Mouse (Mus musculus) spleen, postnatal 36 days (tissue): ENCODE measurements around the gene Olfr318.
"Not testable (repeated sequence)": the region's sequence is repeated elsewhere in the genome, so short reads cannot be mapped to it uniquely, and the experiment has no call there.

ENCODE experiments used
- DNase-seq, 2 experiments: peaks; one replicate each; pipeline ENCODE4 v3.0.0; 2022; ENCODE audit warnings: low spot score in 2 of 2, mixed read lengths in 1 of 2

Olfr318 gene

DNA sequence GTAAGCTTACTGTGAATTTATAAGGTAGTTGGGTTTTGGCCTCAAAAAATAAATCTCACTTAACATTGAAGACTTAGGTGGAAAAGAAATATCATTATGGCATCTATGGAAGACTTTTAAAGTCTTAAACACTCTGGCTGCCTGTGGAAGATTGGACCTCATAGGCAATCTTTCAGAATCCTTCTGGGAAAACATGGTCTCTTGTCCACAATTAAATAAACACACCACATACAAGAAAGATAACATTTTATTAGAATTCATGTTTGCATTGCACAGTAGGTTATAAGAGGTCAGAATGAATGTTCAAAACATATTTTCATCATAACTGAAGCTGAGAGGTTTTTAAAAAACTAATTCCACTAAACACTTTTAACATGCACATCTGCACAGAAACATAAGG lies at the start of gene Olfr318:
Olfr318 (minus strand) TSS at position 101 of the 400 bp plus-strand sequence.
- DNase-seq: no peak

DNA sequence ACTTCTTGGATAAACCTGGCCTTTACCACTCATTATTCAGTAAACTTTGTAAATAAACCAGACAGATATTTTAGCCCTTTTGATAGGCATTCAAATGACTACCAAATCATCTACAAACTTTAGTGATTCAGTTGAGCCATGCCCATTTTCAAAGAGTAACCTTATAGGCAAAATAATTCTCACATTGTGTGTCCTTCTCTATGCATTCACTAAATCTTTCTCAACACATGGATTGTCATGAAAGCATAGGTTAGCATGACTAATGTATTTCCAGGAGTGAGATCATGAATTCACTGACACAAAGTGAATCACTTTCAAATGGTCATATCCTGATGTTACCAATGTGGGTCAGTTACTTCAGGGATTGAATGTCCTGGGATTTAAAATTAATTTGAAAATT lies 49.1 kb upstream of the Olfr318 start, which contains the start of gene Olfr315:
Olfr315 (plus strand) TSS at position 301 of the 400 bp plus-strand sequence.
- no peak for DNase-seq

DNA sequence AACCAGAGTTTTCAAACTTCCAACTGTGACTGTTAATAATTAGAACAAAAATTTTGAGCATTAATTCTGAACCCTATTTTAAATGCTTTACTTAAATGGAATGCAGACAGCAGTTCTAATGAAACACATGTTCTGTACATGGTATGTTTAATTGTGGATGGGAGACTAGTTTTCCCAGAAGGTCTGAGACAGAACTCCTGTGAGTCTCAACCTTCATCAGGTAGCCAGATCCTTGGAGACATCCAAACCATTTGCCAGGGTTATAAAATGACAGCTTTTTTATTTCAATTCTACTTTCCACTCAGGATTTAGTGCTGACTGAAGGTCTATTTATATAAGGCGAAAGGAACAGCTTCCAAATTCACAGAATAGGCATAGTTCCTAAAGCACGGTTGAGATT lies 28.6 kb upstream of the Olfr318 start, which contains the start of gene Olfr316:
Olfr316 (plus strand) TSS at position 301 of the 400 bp plus-strand sequence.
- no peak for DNase-seq

DNA sequence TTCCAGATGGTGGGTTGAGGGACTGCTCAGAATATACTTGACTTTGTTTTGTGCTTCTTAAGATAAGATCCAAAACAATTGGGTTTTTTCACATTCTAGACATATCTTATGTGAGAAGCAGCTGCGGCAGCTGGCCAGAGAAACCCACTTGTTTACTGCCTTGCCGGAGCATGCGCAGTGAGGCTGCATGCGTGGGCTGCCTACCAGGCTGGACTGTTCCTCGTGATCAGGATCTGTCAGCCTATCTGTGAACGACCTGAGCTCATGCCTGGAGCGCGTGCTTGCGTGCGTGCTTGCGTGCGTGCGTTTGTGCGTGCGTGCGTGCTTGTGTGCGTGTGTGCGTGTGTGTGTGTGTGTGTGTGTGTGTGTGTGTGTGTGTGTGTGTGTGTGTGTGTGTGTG lies 27.3 kb upstream of the Olfr318 start:
- DNase-seq: not testable (repeated sequence)

DNA sequence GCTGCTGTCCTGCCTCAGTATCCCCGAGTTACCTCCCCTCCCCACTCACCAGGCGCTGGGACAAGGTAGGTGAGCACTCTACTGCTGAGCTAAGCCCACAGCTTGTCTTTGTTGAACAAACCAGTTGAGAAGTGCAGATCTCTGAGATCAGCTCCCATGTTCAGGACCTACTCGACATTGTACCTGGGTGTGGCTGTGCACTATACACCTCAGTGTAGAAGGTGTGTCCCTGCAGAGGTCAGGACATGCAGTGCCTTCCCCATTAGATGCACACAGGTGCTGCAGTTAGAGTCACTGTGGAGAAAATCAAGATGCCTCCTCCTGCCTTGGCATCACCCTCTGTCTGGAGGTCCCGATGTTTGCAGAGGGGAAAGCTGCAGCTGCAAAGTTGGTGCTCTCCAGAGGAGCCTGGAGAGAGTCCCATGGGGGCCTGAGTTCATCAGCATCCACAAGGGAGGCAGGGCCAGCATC lies 15.0 kb upstream of the Olfr318 start, which contains the start of gene Olfr317:
Olfr317 (minus strand) TSS at position 421 of the 471 bp plus-strand sequence.
- no peak for DNase-seq

DNA sequence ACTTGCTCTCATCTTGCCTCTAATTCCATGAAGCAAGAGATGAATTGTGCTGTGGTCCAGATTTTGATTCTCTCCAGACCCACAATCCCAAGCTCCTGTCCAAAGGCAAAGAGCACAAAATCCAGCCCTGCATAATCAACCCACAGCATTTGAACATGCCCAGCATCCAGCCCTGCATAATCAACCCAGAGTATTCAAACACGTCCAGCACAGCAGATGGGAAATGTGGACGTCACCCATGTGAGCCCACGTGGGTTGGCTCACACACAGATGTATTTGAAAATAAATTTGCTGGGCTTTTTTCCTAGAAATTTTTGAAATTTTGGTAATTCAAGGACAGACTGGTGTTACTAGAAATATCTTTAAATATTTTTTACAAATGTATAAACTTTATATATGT lies 9.6 kb upstream of the Olfr318 start:
- no peak for DNase-seq

DNA sequence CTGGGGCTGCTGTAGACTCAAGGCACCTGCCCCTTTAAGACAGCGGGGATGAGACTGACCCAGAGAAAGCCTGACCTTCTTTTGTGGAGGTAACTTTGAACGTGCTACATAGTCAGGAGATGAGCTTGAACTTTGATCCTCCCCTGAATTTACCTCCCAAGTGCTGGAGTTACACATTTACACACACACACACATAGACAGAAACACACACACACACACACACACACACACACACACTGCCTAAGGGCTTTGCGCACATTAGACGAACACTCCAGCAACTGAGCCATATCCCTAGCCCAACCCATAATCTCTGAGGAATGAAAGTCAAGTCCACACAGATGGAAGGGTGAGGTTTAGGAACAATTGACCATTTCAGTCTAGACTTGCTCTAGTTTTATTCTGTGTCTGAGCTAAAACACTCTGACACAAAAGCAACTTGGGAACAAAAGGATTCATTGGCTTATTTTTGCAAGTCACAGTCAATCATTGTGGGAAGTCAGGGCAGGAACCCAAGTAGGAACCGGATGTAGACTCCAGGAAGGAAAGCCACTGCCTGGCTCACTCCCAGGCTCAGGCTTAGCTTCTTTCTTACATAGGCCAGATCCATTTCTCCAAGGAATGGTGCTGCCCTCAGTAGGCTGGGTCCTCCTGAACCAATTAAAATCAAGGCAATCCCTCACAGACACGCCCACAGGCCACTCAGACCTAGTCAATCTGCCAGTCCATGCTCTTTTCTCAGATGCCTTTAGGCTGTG lies 4.3 kb upstream of the Olfr318 start:
- DNase-seq: not testable (repeated sequence)

DNA sequence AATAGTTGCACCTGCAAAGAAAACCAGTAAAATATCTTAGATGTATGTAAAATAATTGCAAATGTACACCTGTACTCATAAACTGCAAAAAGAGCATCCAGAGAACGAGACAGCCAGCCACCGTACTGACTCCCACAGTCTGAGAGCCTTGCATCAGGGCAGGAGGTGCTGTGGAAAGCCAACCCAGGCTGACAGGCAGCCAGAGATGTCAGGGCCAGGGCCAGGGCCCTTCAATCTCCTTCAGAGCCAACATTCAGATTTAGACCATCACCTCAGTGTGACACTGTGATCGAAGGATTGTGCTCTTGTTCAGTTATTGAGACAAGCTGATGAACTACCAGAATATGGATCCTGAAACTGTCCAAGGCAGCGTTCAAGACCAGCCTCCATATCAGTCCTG lies 4.1 kb downstream of the Olfr318 start:
- DNase-seq: no peak

DNA sequence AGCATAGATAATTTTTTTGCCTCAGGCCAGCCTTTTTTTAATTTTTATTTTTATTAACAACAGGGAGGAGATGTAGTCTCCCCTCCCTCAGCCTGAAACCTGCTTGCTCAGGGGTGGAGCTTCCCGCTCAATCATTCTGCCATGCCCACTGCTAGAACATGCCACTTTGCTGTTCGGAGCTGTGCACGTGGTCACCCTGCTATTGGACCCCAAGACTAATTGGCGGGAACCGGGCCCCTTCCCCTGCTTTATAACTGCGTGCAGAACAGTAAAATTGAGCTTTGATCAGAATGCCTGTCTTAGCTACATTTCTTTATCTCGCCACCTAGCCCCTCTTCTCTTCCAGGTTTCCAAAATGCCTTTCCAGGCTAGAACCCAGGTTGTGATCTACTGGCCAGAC lies 6.1 kb downstream of the Olfr318 start:
- DNase-seq: not testable (repeated sequence)

DNA sequence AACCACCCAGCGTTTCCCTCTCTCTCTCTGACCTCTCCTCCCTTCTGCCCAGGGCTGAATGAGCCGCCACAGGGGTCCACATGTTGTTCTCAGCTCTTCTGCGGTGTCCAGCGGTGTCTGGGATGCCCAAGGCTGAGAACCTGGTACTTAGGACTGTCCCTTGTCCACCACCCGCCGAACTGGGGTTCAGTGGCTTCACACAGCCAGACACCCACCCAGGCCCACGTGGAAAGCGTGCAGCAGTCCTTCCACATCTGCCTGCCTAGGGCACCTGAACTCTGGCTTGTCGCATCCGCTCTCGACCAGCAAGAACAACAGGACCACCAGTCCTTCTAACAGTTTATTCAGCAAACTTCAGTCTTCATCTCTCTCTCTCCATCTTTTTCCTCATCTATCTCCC lies 14.7 kb downstream of the Olfr318 start:
- no peak for DNase-seq

DNA sequence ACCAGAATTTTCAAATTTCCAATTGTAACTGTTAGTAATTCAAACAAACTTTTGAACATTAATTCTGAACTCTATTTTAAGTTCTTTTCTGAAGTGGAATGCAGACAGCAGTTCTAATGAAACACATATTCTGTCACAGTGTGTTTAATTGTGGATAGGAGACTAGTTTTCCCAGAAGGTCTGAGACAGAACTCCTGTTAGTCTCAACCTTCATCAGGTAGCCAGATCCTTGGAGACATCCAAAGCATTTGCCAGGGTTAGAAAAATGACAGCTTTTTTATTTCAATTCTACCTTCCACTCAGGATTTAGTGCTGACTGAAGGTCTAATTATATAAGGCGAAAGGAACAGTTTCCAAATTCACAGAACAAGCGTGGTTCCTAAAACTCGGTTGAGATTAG lies 25.0 kb downstream of the Olfr318 start, which contains the start of gene Olfr319:
Olfr319 (plus strand) TSS at position 301 of the 400 bp plus-strand sequence.
- no peak for DNase-seq

DNA sequence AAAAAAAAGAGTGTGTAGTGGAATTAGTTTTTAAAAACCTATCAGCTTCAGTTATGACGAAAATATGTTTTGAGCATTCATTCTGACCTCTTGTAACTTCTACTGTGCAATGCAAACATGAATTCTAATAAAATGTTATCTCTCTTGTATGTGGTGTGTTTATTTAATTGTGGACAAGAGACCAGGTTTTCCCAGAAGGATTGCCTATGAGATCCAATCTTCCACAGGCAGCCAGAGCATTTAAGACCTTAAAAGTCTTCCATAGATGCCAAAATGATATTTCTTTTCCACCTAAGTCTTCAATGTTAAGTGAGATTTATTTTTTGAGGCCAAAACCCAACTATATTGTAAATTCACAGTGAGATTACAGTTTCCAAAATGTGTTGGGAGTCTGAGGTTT lies 43.0 kb downstream of the Olfr318 start, which contains the start of gene Olfr320:
Olfr320 (plus strand) TSS at position 301 of the 400 bp plus-strand sequence.
- DNase-seq: no peak

DNA sequence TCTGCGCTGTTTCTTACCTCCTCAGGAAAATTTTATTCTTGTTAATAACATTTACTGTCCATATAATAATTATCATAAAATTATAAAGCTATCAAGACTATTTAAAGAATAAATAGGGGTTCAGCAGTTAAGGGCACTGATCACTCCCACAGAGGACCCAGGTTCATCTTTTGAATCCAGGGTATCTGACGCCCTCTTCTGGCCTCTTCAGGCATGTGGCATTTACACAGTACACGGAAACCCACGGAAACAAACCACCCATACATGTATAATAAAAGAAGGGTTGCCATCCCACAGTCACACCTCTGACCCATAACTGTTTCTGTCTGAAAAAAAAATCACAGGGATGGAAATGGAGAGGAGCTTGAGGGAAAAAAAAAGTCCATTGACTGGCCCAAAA lies 52.0 kb downstream of the Olfr318 start:
- DNase-seq: no peak

DNA sequence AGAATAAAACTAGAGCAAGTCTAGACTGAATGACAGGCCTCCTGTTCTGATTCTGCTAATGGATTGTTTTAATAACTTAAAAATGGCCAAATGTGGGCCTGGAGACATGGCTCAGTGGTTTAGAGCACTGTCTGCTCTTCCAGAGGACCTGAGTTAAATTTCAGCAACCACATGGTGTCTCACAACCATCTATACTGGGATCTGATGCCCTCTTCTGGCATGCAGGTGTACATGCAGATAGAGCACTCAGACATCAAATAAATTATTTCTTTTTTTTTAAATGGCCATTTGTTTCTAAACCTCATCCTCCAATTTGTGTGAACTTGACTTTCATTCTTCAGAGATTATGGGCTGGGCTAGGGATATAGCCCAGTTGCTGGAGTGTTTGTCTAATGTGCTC lies 54.6 kb downstream of the Olfr318 start:
- DNase-seq: no peak
